Mouse (Mus musculus) olfactory bulb, adult 2 months (tissue): ENCODE results near the gene Xntrpc.

Experiments
- CTCF ChIP-seq: fragments of 200-500 bp; IDR thresholded peaks from 2 replicates; pipeline ENCODE4 v1.5.1; 2012; ENCODE audit warnings: low read depth, mild to moderate bottlenecking, low read length, moderate library complexity; ENCODE audit not compliant: insufficient read depth
- POLR2A ChIP-seq: fragments of 200-500 bp; IDR thresholded peaks from 2 replicates; pipeline ENCODE4 v1.6.1; 2012; ENCODE audit warnings: mild to moderate bottlenecking, low read depth, low read length, moderate library complexity; ENCODE audit not compliant: insufficient read depth

DNA sequence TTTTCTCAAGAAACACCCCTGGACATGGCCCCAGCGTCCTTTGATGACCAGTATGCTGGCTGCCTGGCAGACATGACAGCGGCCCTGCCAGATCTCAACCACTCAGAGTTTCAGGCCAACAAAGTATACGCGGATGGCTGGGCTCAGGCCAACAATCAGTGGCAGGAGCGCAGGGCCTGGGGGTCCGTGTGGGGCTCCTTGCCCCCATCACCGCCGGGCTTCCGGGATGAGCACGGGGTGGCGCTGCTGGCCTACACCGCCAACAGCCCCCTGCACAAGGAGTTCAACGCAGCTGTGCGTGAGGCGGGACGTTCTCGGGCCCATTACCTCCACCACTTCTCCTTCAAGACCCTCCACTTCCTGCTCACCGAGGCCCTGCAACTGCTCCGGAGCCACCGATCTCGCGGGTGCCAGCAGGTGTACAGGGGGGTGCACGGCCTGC, 41.2 kb downstream of the Xntrpc start:
- no peak for TF ChIP-seq CTCF
- TF ChIP-seq POLR2A: no peak
